Mouse (Mus musculus): ENCODE results near the gene 1700003E16Rik. TPM values are rescaled to one million over a fixed set of nuclear protein-coding genes. Genes with fewer than 3 reads are reported as not detected.

Gene 1700003E16Rik
- polyA plus RNA-seq, 1 experiment from 2014 or later, result 0.17 TPM

GRCm38 (mm10) chr6:83132176-83132919 is 23.9 kb upstream of the 1700003E16Rik start:
- Histone ChIP-seq H3K4me1 (replicated peaks) (peaks cover 18% of the 10 kb centered on the region), H3K27ac (ENCODE audit: poor library complexity, severe bottlenecking) (no peak overlapping the region), H3K27me3 (replicated peaks) (peaks cover 11% of the 10 kb centered on the region; the same call in 1 of the 2 replicates), H3K9ac (no peak overlapping the region), H3K4me2 (no peak overlapping the region), H3K9me3 (replicated peaks) (no peaks in the 10 kb centered on the region), H3K36me3 (no peaks in the 10 kb centered on the region), H3K4me3 (no peak overlapping the region)
- 78% methylated on average over 9 of the region's 9 CpGs for WGBS
- no peak for ATAC-seq (ENCODE audit: insufficient number of reproducible peaks, low FRiP score)

DNA sequence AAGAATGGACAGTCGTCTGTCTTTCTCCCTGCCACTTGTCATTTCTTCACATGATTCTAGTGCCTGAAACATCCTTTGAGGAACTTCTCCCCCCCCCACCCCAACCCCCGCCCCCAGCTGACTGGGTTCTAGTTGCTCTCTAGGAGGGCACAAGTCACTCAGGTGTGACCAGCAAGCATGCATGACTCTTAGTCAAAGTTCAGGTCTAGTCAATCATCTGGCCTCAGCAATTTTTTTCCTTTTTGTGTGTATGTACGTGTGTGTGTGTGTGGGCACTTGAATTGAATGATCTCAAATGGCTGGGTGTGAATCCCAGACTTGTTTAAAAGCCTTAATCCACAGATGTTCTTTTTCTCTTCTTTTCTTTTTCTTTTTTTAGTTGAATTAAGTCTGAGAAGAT is 22.0 kb upstream of the 1700003E16Rik start:
- Histone ChIP-seq H3K4me2 (no peak overlapping the region), H3K27me3 (replicated peaks) (peaks cover 11% of the 10 kb centered on the region; the same call in 1 of the 2 replicates), H3K4me3 (no peak overlapping the region), H3K36me3 (no peaks in the 10 kb centered on the region; the same call in 1 of the 2 replicates), H3K27ac (ENCODE audit: poor library complexity, severe bottlenecking) (no peak overlapping the region), H3K9me3 (replicated peaks) (no peaks in the 10 kb centered on the region), H3K9ac (no peak overlapping the region), H3K4me1 (replicated peaks) (peaks cover 32% of the 10 kb centered on the region)
- WGBS, result 70% methylated on average over 3 of the region's 3 CpGs
- no peak for ATAC-seq (ENCODE audit: insufficient number of reproducible peaks, low FRiP score)

GRCm38 (mm10) chr6:83134951-83135513 is 21.2 kb upstream of the 1700003E16Rik start, which contains the start of gene Rtkn:
Gene Rtkn, plus strand, starts transcription at chr6:83135463.
- H3K4me2 ChIP-seq, result peak within 1 kb of the TSS; percentile 85
- ATAC-seq (ENCODE audit: insufficient number of reproducible peaks, low FRiP score), result no peak
- H3K9me3 ChIP-seq (replicated peaks), result no peaks in the 10 kb centered on the region
- no peaks in the 10 kb centered on the region; the same call in 1 of the 2 replicates for H3K36me3 ChIP-seq
- 66% methylated on average over 7 of the region's 7 CpGs for WGBS
- peak within 1 kb of the TSS; percentile 100 for H3K27ac ChIP-seq (ENCODE audit: poor library complexity, severe bottlenecking)
- H3K9ac ChIP-seq, result peak within 1 kb of the TSS; percentile 92
- H3K4me1 ChIP-seq (replicated peaks), result peaks cover 34% of the 10 kb centered on the region
- peak within 1 kb of the TSS; percentile 68 for H3K4me3 ChIP-seq
- H3K27me3 ChIP-seq (replicated peaks), result peaks cover 11% of the 10 kb centered on the region; the same call in 1 of the 2 replicates

- peak overlapping the region; percentile 92 for H3K9ac ChIP-seq
- no peak overlapping the region for H3K27ac ChIP-seq (ENCODE audit: poor library complexity, severe bottlenecking)
- WGBS, result 7% methylated on average over 37 of the region's 37 CpGs
- H3K36me3 ChIP-seq, result no peaks in the 10 kb centered on the region; the same call in 1 of the 2 replicates
- H3K4me2 ChIP-seq, result peak overlapping the region; percentile 85
- peaks cover 11% of the 10 kb centered on the region; the same call in 1 of the 2 replicates for H3K27me3 ChIP-seq (replicated peaks)
- no peaks in the 10 kb centered on the region for H3K9me3 ChIP-seq (replicated peaks)
- peak overlapping the region; percentile 68 for H3K4me3 ChIP-seq
- ATAC-seq (ENCODE audit: insufficient number of reproducible peaks, low FRiP score), result no peak
- peaks cover 34% of the 10 kb centered on the region for H3K4me1 ChIP-seq (replicated peaks)
Measured at GRCm38 (mm10) chr6:83135571-83136161, 20.5 kb upstream of the 1700003E16Rik start.

GRCm38 (mm10) chr6:83136291-83136880 is 19.8 kb upstream of the 1700003E16Rik start:
- ATAC-seq (ENCODE audit: insufficient number of reproducible peaks, low FRiP score), result no peak
- Histone ChIP-seq H3K27ac (ENCODE audit: poor library complexity, severe bottlenecking) (peak overlapping the region; percentile 100), H3K4me3 (peak overlapping the region; percentile 68), H3K4me1 (replicated peaks) (peaks cover 37% of the 10 kb centered on the region), H3K27me3 (replicated peaks) (peaks cover 11% of the 10 kb centered on the region; the same call in 1 of the 2 replicates), H3K4me2 (peak overlapping the region; percentile 85), H3K9me3 (replicated peaks) (no peaks in the 10 kb centered on the region), H3K9ac (peak overlapping the region; percentile 92), H3K36me3 (no peaks in the 10 kb centered on the region; the same call in 1 of the 2 replicates)
- WGBS, result 21% methylated on average over 5 of the region's 5 CpGs

- peak overlapping the region; percentile 100 for H3K27ac ChIP-seq (ENCODE audit: poor library complexity, severe bottlenecking)
- peaks cover 11% of the 10 kb centered on the region; the same call in 1 of the 2 replicates for H3K27me3 ChIP-seq (replicated peaks)
- peak overlapping the region; percentile 85 for H3K4me2 ChIP-seq
- H3K4me3 ChIP-seq, result peak overlapping the region; percentile 68
- no peaks in the 10 kb centered on the region for H3K9me3 ChIP-seq (replicated peaks)
- peaks cover 43% of the 10 kb centered on the region for H3K4me1 ChIP-seq (replicated peaks)
- ATAC-seq (ENCODE audit: insufficient number of reproducible peaks, low FRiP score), result peak; percentile 83
- peak overlapping the region; percentile 92 for H3K9ac ChIP-seq
- H3K36me3 ChIP-seq, result no peaks in the 10 kb centered on the region; the same call in 1 of the 2 replicates
- 1% methylated on average over 25 of the region's 26 CpGs for WGBS
Measured at GRCm38 (mm10) chr6:83136881-83137575, 19.2 kb upstream of the 1700003E16Rik start.

DNA sequence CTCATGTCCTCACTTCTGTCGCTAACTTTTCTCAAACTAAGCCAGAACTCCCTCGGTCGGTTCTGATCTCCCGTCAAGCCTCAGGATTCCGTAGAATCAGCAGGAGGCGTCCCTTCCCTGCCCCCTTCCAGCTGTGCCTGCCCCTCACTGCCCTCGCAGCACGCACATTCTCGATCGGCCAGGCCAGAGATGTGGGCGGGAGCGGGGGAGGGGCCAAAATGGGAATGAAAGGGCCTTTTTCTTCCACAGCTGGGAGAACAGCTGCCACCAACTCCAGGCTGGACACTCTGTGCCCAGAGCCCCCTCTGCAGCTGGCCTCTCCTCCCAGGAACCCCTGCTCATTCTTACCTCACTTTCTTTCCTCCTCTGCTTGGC is 18.6 kb upstream of the 1700003E16Rik start:
- WGBS, result 1% methylated on average over 12 of the region's 12 CpGs
- Histone ChIP-seq H3K4me1 (replicated peaks) (peaks cover 48% of the 10 kb centered on the region), H3K27ac (ENCODE audit: poor library complexity, severe bottlenecking) (peak overlapping the region; percentile 100), H3K36me3 (no peaks in the 10 kb centered on the region; the same call in 1 of the 2 replicates), H3K4me3 (peak overlapping the region; percentile 68), H3K9ac (peak overlapping the region; percentile 92), H3K4me2 (peak overlapping the region; percentile 85), H3K27me3 (replicated peaks) (peaks cover 11% of the 10 kb centered on the region; the same call in 1 of the 2 replicates), H3K9me3 (replicated peaks) (no peaks in the 10 kb centered on the region)
- ATAC-seq (ENCODE audit: insufficient number of reproducible peaks, low FRiP score), result peak; percentile 85

DNA sequence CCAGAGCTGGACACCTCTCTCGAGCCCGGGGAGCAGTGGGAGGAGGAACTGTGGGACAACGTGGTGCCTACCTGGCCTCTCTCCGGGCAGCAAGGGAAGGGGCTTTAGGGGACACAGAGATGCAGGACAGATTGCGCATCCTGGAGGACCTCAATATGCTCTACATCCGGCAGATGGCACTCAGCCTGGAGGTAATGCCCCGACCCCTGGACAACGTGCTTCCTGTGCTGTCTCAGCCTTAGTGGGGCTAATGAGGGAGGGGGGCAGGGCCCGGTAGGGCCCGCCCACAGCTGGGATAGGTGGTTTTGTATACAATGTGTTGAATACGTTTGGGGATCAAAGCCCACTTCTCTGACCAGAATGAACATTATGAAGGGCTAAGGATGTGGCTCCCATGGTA is 18.1 kb upstream of the 1700003E16Rik start:
- peaks cover 53% of the 10 kb centered on the region for H3K4me1 ChIP-seq (replicated peaks)
- peak overlapping the region; percentile 68 for H3K4me3 ChIP-seq
- peak; percentile 50; the same call in 1 of the 2 replicates for ATAC-seq (ENCODE audit: insufficient number of reproducible peaks, low FRiP score)
- no peaks in the 10 kb centered on the region for H3K9me3 ChIP-seq (replicated peaks)
- peak overlapping the region; percentile 92 for H3K9ac ChIP-seq
- WGBS, result 2% methylated on average over 11 of the region's 11 CpGs
- peak overlapping the region; percentile 100 for H3K27ac ChIP-seq (ENCODE audit: poor library complexity, severe bottlenecking)
- H3K36me3 ChIP-seq, result no peaks in the 10 kb centered on the region; the same call in 1 of the 2 replicates
- H3K4me2 ChIP-seq, result peak overlapping the region; percentile 85
- H3K27me3 ChIP-seq (replicated peaks), result peaks cover 11% of the 10 kb centered on the region; the same call in 1 of the 2 replicates

DNA sequence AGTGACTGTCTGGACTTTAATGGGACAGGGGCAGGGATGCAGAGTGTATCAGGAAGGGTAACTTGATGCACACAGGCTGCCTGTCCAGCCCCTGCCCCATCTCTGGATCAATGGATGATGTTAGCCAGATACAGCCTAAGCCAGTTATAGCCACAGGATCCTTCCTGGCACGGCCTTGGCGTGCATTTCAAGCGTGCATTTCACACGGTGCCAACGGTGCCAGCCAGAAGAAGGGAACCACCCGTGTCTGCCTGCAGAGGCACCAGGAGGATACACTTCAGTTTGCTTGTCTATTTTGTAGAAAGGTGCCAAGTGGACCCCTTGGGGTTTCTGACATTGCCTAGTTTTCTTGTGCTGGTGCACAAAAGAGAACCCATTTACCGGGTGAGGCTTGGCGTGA is 16.2 kb upstream of the 1700003E16Rik start:
- Histone ChIP-seq H3K9me3 (replicated peaks) (no peaks in the 10 kb centered on the region), H3K9ac (no peak overlapping the region), H3K36me3 (no peaks in the 10 kb centered on the region; the same call in 1 of the 2 replicates), H3K4me3 (no peak overlapping the region), H3K27ac (ENCODE audit: poor library complexity, severe bottlenecking) (no peak overlapping the region), H3K4me1 (replicated peaks) (peaks cover 54% of the 10 kb centered on the region), H3K27me3 (replicated peaks) (peaks cover 2% of the 10 kb centered on the region; the same call in 1 of the 2 replicates), H3K4me2 (no peak overlapping the region)
- WGBS, result 87% methylated on average over 8 of the region's 8 CpGs
- ATAC-seq (ENCODE audit: insufficient number of reproducible peaks, low FRiP score), result no peak

GRCm38 (mm10) chr6:83141636-83142035 is 14.6 kb upstream of the 1700003E16Rik start:
- H3K9ac ChIP-seq, result peak overlapping the region; percentile 65
- H3K36me3 ChIP-seq, result peaks cover 6% of the 10 kb centered on the region; the same call in 1 of the 2 replicates

More at GRCm38 (mm10) chr6:83141636-83142035, 14.6 kb upstream of the 1700003E16Rik start:
- WGBS, result 55% methylated on average over 4 of the region's 4 CpGs
- no peak for ATAC-seq (ENCODE audit: insufficient number of reproducible peaks, low FRiP score)
- Histone ChIP-seq H3K4me1 (replicated peaks) (peaks cover 38% of the 10 kb centered on the region), H3K27ac (ENCODE audit: poor library complexity, severe bottlenecking) (peak overlapping the region; percentile 36; the same call in 1 of the 2 replicates), H3K4me2 (peak overlapping the region; percentile 74), H3K27me3 (replicated peaks) (no peaks in the 10 kb centered on the region), H3K9me3 (replicated peaks) (no peaks in the 10 kb centered on the region), H3K4me3 (peak overlapping the region; percentile 42)

Measured in heart, embryonic 12.5 days (tissue).